Mouse (Mus musculus) spleen, adult 2 months (tissue): ENCODE data around the gene Ahdc1. TPM values are rescaled to one million over a fixed set of nuclear protein-coding genes. Genes with fewer than 3 reads are reported as not detected.

ENCODE experiments used
- DNase-seq, 2 experiments: peaks; one replicate each; pipeline versions ENCODE4 v3.0.0 to v3.0.0-alpha.2; 2012 to 2021; ENCODE audit warnings: low spot score in 2 of 2, low read depth in 1 of 2
- H3K27ac ChIP-seq: fragments of 200-500 bp; 2 replicates; pipeline ENCODE4 v1.5.1; 2012; ENCODE audit warnings: low read length, inconsistent platforms; ENCODE audit not compliant: insufficient read depth
- H3K27me3 ChIP-seq: fragments of 200-500 bp; 2 replicates; pipeline ENCODE4 v1.6.1; 2012; ENCODE audit warnings: mild to moderate bottlenecking, moderate library complexity, low read length, inconsistent platforms; ENCODE audit not compliant: control insufficient read depth, insufficient read depth
- H3K36me3 ChIP-seq: fragments of 200-500 bp; 2 replicates; pipeline ENCODE4 v1.6.1; 2012; ENCODE audit warnings: mild to moderate bottlenecking, low read length, inconsistent platforms; ENCODE audit not compliant: control insufficient read depth, insufficient read depth
- H3K4me1 ChIP-seq: fragments of 200-500 bp; 2 replicates; pipeline ENCODE4 v1.6.1; 2011; ENCODE audit warnings: inconsistent platforms; ENCODE audit not compliant: control insufficient read depth, insufficient read depth, insufficient read length
- H3K4me3 ChIP-seq: fragments of 200-500 bp; 2 replicates; pipeline ENCODE4 v1.5.1; 2011; ENCODE audit warnings: mild to moderate bottlenecking, inconsistent platforms; ENCODE audit not compliant: insufficient read depth, insufficient read length; ENCODE audit errors: extremely low read depth
- CTCF ChIP-seq: fragments of 200-500 bp; IDR thresholded peaks from 2 replicates; pipeline ENCODE4 v1.5.1; 2011; ENCODE audit warnings: mild to moderate bottlenecking, inconsistent platforms; ENCODE audit not compliant: insufficient read depth, insufficient read length, insufficient replicate concordance; ENCODE audit errors: extremely low read depth
- POLR2A ChIP-seq: fragments of 200-500 bp; IDR thresholded peaks from 2 replicates; pipeline ENCODE4 v1.6.1; 2011; ENCODE audit warnings: low read depth, low read length, inconsistent platforms
- WGBS: fragments of 180-500 bp; shearing (Covaris S2); methylation state at CpG from one replicate; pipeline ENCODE4 v1.1.7; 2018; 5-methylcytosine and 5-hydroxymethylcytosine counted together
- polyA plus RNA-seq: library from polyadenylated mRNA; depleted of rRNA; stranded (reverse); fragments of >200 nt; gene quantifications from 2 replicates; pipeline ENCODE4 v1.2.3, GENCODE M21; 2012

Ahdc1 gene
- polyA plus RNA-seq, 1 experiment: 24.3 TPM

DNA sequence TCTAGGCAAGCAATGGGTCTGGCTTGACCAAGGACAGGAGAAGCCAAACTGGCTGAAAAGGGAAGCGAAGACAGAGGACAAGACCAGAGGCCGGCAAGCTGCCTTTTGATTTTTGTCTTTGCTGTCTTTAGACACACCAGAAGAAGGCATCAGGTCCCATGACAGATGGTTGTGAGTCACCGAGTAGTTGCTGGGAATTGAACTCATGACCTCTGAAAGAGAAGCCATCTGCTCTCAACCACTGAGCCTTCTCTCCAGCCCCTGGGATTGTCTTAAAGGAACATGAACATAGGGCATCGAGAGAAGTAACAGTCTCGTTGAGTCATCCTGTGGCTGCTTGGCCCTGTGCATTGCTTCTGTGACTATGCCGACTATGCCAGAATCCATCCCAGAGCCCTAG, 39.5 kb upstream of the Ahdc1 start:
- TF ChIP-seq CTCF: no peak
- no peak for TF ChIP-seq POLR2A
- H3K27ac ChIP-seq: peak overlapping the region; percentile 9
- no peak for DNase-seq
- peaks cover 42% of the 10 kb centered on the region for H3K4me1 ChIP-seq
- no peak overlapping the region for H3K4me3 ChIP-seq
- no peaks in the 10 kb centered on the region for H3K27me3 ChIP-seq
- 49% methylated on average over 6 of the region's 6 CpGs for WGBS
- H3K36me3 ChIP-seq: no peaks in the 10 kb centered on the region

DNA sequence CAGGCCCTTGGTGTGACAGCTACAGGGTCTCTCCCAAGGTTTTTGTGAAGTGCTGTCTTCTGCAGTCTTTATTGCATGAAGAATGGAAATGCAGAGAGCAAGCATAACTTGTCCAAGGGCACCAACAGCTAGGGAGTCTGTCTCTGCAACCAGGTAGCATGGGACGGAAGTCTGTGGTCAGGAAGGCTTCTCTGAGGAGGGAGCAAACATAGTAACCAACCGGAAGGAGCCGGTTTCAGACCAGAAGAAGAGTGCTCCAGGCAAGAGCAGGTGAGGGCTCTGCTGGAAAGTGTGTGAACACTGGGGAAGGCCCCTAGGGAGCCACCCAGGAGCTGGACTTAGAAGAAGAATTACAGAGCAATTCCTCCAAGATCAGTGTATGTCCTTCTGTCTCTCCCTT, 39.0 kb upstream of the Ahdc1 start:
- Histone ChIP-seq H3K4me3 (no peak overlapping the region), H3K27me3 (no peaks in the 10 kb centered on the region), H3K27ac (peak overlapping the region; percentile 64), H3K4me1 (peaks cover 47% of the 10 kb centered on the region), H3K36me3 (no peaks in the 10 kb centered on the region)
- 9% methylated on average over 3 of the region's 3 CpGs for WGBS
- no peak for TF ChIP-seq POLR2A
- DNase-seq: peak in 1 of 2 experiments; percentile 61

DNA sequence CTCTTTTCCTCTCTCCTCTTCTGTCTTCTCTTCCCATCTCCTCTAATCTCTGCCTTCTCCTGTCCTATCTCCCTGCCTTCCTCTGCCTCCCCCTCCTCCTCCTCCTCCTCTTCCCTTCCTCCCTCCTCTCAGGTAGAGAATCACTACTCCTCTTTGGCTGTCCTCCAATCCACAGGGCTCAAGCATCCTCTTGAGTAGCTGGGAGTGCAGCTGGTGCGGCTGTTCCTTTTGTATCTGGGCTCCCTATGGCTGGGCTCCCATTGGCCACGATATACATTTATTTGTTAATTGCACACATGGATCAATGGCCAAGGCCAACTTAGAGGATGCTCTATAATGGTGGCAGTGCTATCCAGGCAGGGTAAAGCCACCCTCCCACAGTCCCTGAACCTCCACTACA, 38.5 kb upstream of the Ahdc1 start:
- Histone ChIP-seq H3K4me3 (no peak overlapping the region), H3K27ac (peak overlapping the region; percentile 64), H3K27me3 (no peaks in the 10 kb centered on the region), H3K4me1 (peaks cover 52% of the 10 kb centered on the region), H3K36me3 (no peaks in the 10 kb centered on the region)
- DNase-seq: no peak
- TF ChIP-seq POLR2A: no peak
- no peak for TF ChIP-seq CTCF
- WGBS: 40% methylated on average over 2 of the region's 2 CpGs

DNA sequence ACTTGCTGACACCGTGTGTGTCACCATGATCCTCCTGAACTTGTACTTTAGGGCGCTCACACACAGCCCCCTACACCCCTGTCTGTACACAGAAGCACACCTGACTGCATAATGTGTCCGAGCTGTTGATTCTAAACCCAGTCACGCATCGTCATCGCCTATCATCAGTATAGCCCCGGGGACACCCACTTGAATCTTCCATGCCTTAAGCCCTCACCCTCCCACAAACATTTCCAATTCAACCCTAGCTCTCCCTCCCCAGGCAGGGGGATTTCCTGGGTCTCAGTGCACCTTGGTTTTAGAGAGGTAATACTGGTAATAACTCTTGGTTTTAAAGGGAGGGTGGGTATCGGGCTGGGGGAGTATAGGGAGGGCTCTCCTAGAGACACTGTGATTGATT, 37.9 kb upstream of the Ahdc1 start:
- H3K36me3 ChIP-seq: no peaks in the 10 kb centered on the region
- no peaks in the 10 kb centered on the region for H3K27me3 ChIP-seq
- TF ChIP-seq POLR2A (no peak), CTCF (no peak)
- H3K27ac ChIP-seq: peak overlapping the region; percentile 96; the same call in 1 of the 2 replicates
- H3K4me3 ChIP-seq: no peak overlapping the region
- WGBS: 63% methylated on average over 8 of the region's 8 CpGs
- no peak for DNase-seq
- peaks cover 54% of the 10 kb centered on the region for H3K4me1 ChIP-seq

DNA sequence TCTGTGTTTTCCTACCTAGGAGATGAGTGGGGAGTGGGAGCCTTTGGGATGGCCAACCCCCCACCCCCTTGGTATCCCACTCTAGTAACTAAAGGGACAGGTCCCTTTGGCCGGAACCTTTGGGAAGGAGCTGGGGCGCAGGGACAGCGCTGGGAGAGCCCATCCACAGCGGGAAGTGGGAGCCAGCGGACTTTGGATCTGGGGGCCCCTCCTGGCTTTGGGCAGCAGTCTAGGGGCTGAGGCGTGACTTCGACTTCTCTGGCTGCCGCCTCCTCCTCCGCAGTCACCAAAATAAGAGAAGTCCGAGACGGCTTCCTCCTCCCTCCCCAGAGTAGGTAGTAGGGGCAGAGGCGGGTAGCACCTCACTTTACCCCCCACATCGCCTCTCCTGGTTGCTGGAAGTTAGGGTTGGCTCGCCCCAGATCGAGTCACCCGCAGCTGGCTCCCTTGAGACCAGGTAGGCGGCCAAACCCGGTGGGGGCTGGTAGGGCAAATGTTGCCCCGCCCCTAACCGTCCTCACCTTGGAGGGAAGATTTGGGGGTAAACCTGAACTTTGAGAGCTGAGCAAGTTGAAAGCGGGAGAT, 37.2 kb upstream of the Ahdc1 start, which contains the start of gene Fgr:
Gene Fgr, plus strand, starts transcription at position 282 of the 585 bp plus-strand sequence.
- H3K27me3 ChIP-seq: no peaks in the 10 kb centered on the region
- TF ChIP-seq CTCF: no peak
- peak; percentile 37; the same call in 1 of the 2 replicates for TF ChIP-seq POLR2A
- 12% methylated on average over 21 of the region's 21 CpGs for WGBS

DNA sequence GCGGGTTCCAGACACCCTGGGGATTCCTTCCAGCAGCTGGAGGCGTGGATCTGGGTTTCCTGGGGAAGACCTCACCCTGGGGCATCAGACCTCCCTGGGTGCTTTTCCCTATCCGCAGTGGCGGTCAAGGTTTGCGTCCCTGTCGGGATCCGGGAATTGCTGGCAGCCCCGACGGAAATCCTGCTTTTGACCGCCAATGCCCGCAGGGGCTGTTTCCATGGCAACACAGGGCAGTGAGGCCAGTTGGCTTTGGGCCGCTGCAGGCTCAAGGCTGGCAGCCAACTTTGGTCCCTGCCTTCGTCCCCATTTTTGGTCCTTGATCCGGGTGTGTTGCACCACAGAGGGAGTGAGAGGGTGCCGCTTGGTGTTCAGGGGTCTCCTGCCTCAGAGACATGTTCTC, 36.2 kb upstream of the Ahdc1 start:
- no peaks in the 10 kb centered on the region for H3K27me3 ChIP-seq
- no peak for TF ChIP-seq POLR2A
- TF ChIP-seq CTCF: no peak
- H3K4me1 ChIP-seq: peaks cover 65% of the 10 kb centered on the region
- DNase-seq: no peak
- no peaks in the 10 kb centered on the region for H3K36me3 ChIP-seq
- 32% methylated on average over 15 of the region's 15 CpGs for WGBS
- peak overlapping the region; percentile 51 for H3K4me3 ChIP-seq
- peak overlapping the region; percentile 96 for H3K27ac ChIP-seq

More for the DNA sequence above, 37.2 kb upstream of the Ahdc1 start, which contains the start of gene Fgr:
- Histone ChIP-seq H3K27ac (peak within 1 kb of the TSS; percentile 96), H3K4me1 (peaks cover 59% of the 10 kb centered on the region), H3K4me3 (peak within 1 kb of the TSS; percentile 51), H3K36me3 (no peaks in the 10 kb centered on the region)
- peak in 1 of 2 experiments; percentile 85 for DNase-seq

DNA sequence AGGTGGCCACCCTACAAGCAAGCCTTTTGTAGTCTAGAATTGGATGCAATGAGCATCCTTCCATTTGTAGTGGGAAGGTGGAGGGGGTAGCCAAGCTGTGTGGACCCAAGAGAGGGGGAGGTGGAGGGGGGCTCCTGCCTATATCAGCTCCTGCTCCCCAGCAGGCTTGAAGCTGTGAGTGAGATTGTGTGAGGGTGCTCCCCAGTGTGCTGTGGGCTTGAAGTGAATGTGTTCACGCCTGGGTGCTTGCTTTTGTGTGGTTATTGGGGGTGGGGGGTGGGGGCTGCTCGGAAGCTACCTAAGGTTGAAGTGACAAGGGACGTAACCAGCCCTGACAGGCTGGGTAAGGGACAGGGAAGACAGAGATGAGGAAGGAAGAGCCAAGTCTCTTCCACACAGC, 35.3 kb upstream of the Ahdc1 start:
- H3K27ac ChIP-seq: peak overlapping the region; percentile 96
- TF ChIP-seq CTCF: no peak
- TF ChIP-seq POLR2A: no peak
- peaks cover 65% of the 10 kb centered on the region for H3K4me1 ChIP-seq
- H3K36me3 ChIP-seq: no peaks in the 10 kb centered on the region
- no peaks in the 10 kb centered on the region for H3K27me3 ChIP-seq
- WGBS: 25% methylated on average over 3 of the region's 3 CpGs
- DNase-seq: no peak
- peak overlapping the region; percentile 23 for H3K4me3 ChIP-seq
